ENCODE assay signal across 8 mouse cellular contexts in genomic region chr6:119902204-119903080, GRCm38 (mm10). TPM values are rescaled to one million over a fixed set of nuclear protein-coding genes. Genes with fewer than 3 reads are reported as not detected.
A peak's percentile ranks its signal among the peaks of the same experiment; 100 is the strongest.
DNase-seq lines count a peak whose midpoint lies in the region; ATAC-seq and TF ChIP-seq lines count a peak whose summit lies in the region.

Gene Rad52 (plus strand): TSS chr6:119902698.

- peak; percentile 81 for DNase-seq in c-Kit-negative CD71-positive TER-119-positive erythroid progenitor cells, embryonic 14.5 days (ENCODE audit: low read depth, low spot score)
- DNase-seq in forebrain, embryonic 10.5 days (ENCODE audit: extremely low spot score, low spot score) = peak; percentile 90
- peak; percentile 85 to 93 for DNase-seq in kidney, postnatal 25 days
- peak; percentile 86 to 88 (median 86) for DNase-seq in liver, embryonic 14.5 days (ENCODE audit: low read depth in 3 of 3, low spot score in 3 of 3)
- DNase-seq in neural tube, embryonic 11.5 days (ENCODE audit: low spot score) = peak; percentile 91
- peak; percentile 89 for DNase-seq in stomach, postnatal 0 days (ENCODE audit: low spot score)

- peaks cover 13% of the 10 kb centered on the region; the same call in 1 of the 2 replicates for H3K36me3 ChIP-seq in forebrain, embryonic 10.5 days (replicated peaks)
- H3K36me3 ChIP-seq in heart, embryonic 15.5 days = no peaks in the 10 kb centered on the region
- H3K36me3 ChIP-seq in liver, embryonic 14.5 days (replicated peaks; ENCODE audit: control insufficient read depth, insufficient read depth, low read depth) = no peaks in the 10 kb centered on the region; the same call in 1 of the 2 replicates
- H3K36me3 ChIP-seq in neural tube, embryonic 11.5 days (ENCODE audit: control insufficient read depth, insufficient read depth, low read length) = no peaks in the 10 kb centered on the region
- H3K36me3 ChIP-seq in stomach, postnatal 0 days (ENCODE audit: control insufficient read depth, insufficient read depth, low read length) = 0 out of 2 replicates have a peak, but pooled peaks cover 2% of the 10 kb centered on the region

- peak within 1 kb of the TSS; percentile 92 for H3K9ac ChIP-seq in heart, embryonic 15.5 days
- peak within 1 kb of the TSS; percentile 95 for H3K9ac ChIP-seq in liver, embryonic 14.5 days (replicated peaks)
- peak within 1 kb of the TSS; percentile 90 for H3K9ac ChIP-seq in neural tube, embryonic 11.5 days (ENCODE audit: low read length)
- peak within 1 kb of the TSS; percentile 96 for H3K9ac ChIP-seq in stomach, postnatal 0 days (ENCODE audit: low read length)

- H3K4me2 ChIP-seq in heart, embryonic 15.5 days = peak within 1 kb of the TSS; percentile 77
- peak within 1 kb of the TSS; percentile 83 for H3K4me2 ChIP-seq in liver, embryonic 14.5 days (ENCODE audit: low read depth)
- H3K4me2 ChIP-seq in neural tube, embryonic 11.5 days (ENCODE audit: low read depth) = peak within 1 kb of the TSS; percentile 77
- peak within 1 kb of the TSS; percentile 71 for H3K4me2 ChIP-seq in stomach, postnatal 0 days (replicated peaks; ENCODE audit: low read depth)

- peak within 1 kb of the TSS; percentile 96 for H3K4me3 ChIP-seq in forebrain, embryonic 10.5 days
- peak within 1 kb of the TSS; percentile 90 for H3K4me3 ChIP-seq in heart, embryonic 15.5 days
- H3K4me3 ChIP-seq in liver, embryonic 14.5 days (ENCODE audit: insufficient read depth in 1 of 2, low read depth in 2 of 2, low read length in 2 of 2) = peak within 1 kb of the TSS; percentile 81 to 98
- H3K4me3 ChIP-seq in neural tube, embryonic 11.5 days (ENCODE audit: low read depth, low read length) = peak within 1 kb of the TSS; percentile 92
- peak within 1 kb of the TSS; percentile 88 for H3K4me3 ChIP-seq in stomach, postnatal 0 days (ENCODE audit: low read depth, low read length)

- H3K27me3 ChIP-seq in forebrain, embryonic 10.5 days (ENCODE audit: poor library complexity, severe bottlenecking) = no peaks in the 10 kb centered on the region
- H3K27me3 ChIP-seq in heart, embryonic 15.5 days = no peaks in the 10 kb centered on the region
- H3K27me3 ChIP-seq in liver, embryonic 14.5 days (ENCODE audit: control insufficient read depth, insufficient read depth, low read length) = no peaks in the 10 kb centered on the region
- H3K27me3 ChIP-seq in neural tube, embryonic 11.5 days (ENCODE audit: control insufficient read depth, insufficient read depth, low read length) = no peaks in the 10 kb centered on the region
- no peaks in the 10 kb centered on the region for H3K27me3 ChIP-seq in stomach, postnatal 0 days (ENCODE audit: control insufficient read depth, insufficient read depth, low read length)

- 0 out of 2 replicates have a peak, but pooled peaks have one; percentile 9 for TF ChIP-seq EP300 in liver, embryonic 14.5 days (IDR thresholded peaks at IDR 0.05; ENCODE audit: low read depth)
- TF ChIP-seq EP300 in stomach, postnatal 0 days (optimal IDR thresholded peaks at IDR 0.05) = no peak

- 2% methylated on average over 67 of the region's 67 CpGs for WGBS in forebrain, embryonic 10.5 days
- WGBS in heart, embryonic 15.5 days = 1% methylated on average over 67 of the region's 67 CpGs
- WGBS in liver, embryonic 14.5 days (ENCODE audit: insufficient replicate concordance) = 1% methylated on average over 67 of the region's 67 CpGs
- 1% methylated on average over 67 of the region's 67 CpGs for WGBS in neural tube, embryonic 11.5 days
- WGBS in stomach, postnatal 0 days = under 1% methylated on average over 67 of the region's 67 CpGs

- peaks cover 13% of the 10 kb centered on the region for H3K4me1 ChIP-seq in forebrain, embryonic 10.5 days
- peaks cover 5% of the 10 kb centered on the region for H3K4me1 ChIP-seq in heart, embryonic 15.5 days (replicated peaks)
- peaks cover 2 to 6% of the 10 kb centered on the region in 2 experiments; a peak in 3 of 4 replicates for H3K4me1 ChIP-seq in liver, embryonic 14.5 days (replicated peaks; ENCODE audit: control insufficient read depth in 2 of 2, insufficient read depth in 2 of 2, low read length in 1 of 2)
- H3K4me1 ChIP-seq in neural tube, embryonic 11.5 days (ENCODE audit: control insufficient read depth, insufficient read depth, low read length) = 0 out of 2 replicates have a peak, but pooled peaks cover 2% of the 10 kb centered on the region
- peaks cover 4% of the 10 kb centered on the region for H3K4me1 ChIP-seq in stomach, postnatal 0 days (replicated peaks; ENCODE audit: control insufficient read depth, insufficient read depth)

- peak; percentile 89 for ATAC-seq in CD4-positive, CD25-positive, alpha-beta regulatory T cell, adult 4 months
- ATAC-seq in heart, embryonic 15.5 days (replicated peaks; ENCODE audit: insufficient number of reproducible peaks, insufficient read depth, low FRiP score, low read depth) = peak; percentile 79
- peak; percentile 91 for ATAC-seq in liver, embryonic 14.5 days (ENCODE audit: insufficient read depth)
- ATAC-seq in neural tube, embryonic 11.5 days (ENCODE audit: insufficient read depth, low FRiP score, low TSS enrichment) = peak; percentile 88
- ATAC-seq in stomach, postnatal 0 days (ENCODE audit: low FRiP score, low TSS enrichment) = peak; percentile 86

- TF ChIP-seq CTCF in liver, embryonic 14.5 days (IDR thresholded peaks at IDR 0.05; ENCODE audit: low read depth) = no peak
- no peak for TF ChIP-seq CTCF in stomach, postnatal 0 days (IDR thresholded peaks at IDR 0.05; ENCODE audit: low read depth)

- H3K9me3 ChIP-seq in forebrain, embryonic 10.5 days = no peaks in the 10 kb centered on the region
- H3K9me3 ChIP-seq in heart, embryonic 15.5 days (replicated peaks) = no peaks in the 10 kb centered on the region
- no peaks in the 10 kb centered on the region for H3K9me3 ChIP-seq in liver, embryonic 14.5 days (ENCODE audit: control insufficient read depth, low read length)
- no peaks in the 10 kb centered on the region for H3K9me3 ChIP-seq in neural tube, embryonic 11.5 days (ENCODE audit: control insufficient read depth, low read length)
- H3K9me3 ChIP-seq in stomach, postnatal 0 days (ENCODE audit: control insufficient read depth, low read length) = no peaks in the 10 kb centered on the region

- H3K27ac ChIP-seq in forebrain, embryonic 10.5 days = peak within 1 kb of the TSS; percentile 95
- H3K27ac ChIP-seq in heart, embryonic 15.5 days = peak within 1 kb of the TSS; percentile 98
- H3K27ac ChIP-seq in liver, embryonic 14.5 days = peak within 1 kb of the TSS; percentile 86
- H3K27ac ChIP-seq in neural tube, embryonic 11.5 days (ENCODE audit: low read depth, low read length) = peak within 1 kb of the TSS; percentile 87
- H3K27ac ChIP-seq in stomach, postnatal 0 days (replicated peaks) = peak within 1 kb of the TSS; percentile 98

RNA-seq across cellular contexts. Expression of gene Rad52, which starts in this region (rescaled TPM):
- polyA plus RNA-seq in CD4-positive, CD25-positive, alpha-beta regulatory T cell, adult 4 months (2017; shearing (Covaris generic)) = 10 to 100 TPM; 56.6 to 62.2 TPM
- 21.2 and 26.1 TPM in 2 replicates for polyA plus RNA-seq in forebrain, embryonic 10.5 days (2016; fragmentation: Nextera tagmentation; extraction: Ambion mirVana)
- 13.8 and 14.5 TPM in 2 replicates for polyA plus RNA-seq in heart, embryonic 15.5 days (2015; fragmentation: Nextera tagmentation; extraction: Ambion mirVana)
- 13.4 and 14.1 TPM in 2 replicates for polyA plus RNA-seq in liver, embryonic 14.5 days (2012; rRNA removed)
- 7.1 and 8.3 TPM in 2 replicates for polyA plus RNA-seq in liver, embryonic 14.5 days (2014; fragmentation: Nextera tagmentation; extraction: Ambion mirVana)
- 23.4 and 26.4 TPM in 2 replicates for polyA plus RNA-seq in neural tube, embryonic 11.5 days (2014; fragmentation: Nextera tagmentation; extraction: Ambion mirVana)
- 6.8 TPM in 2 replicates for polyA plus RNA-seq in stomach, postnatal 0 days (2015; fragmentation: Nextera tagmentation; extraction: Ambion mirVana)

Comparison
In these comparisons a context has a peak if more than half of its experiments do, and no peak if none do; other contexts are left out.
1. Peak in every context shown above with its lines: DNase-seq, ATAC-seq, H3K4me3 ChIP-seq and H3K27ac ChIP-seq.